Mouse (Mus musculus) mouse embryonic stem cell (cell line): ENCODE measurements around the gene Plcl1.

Experiments used
- in situ Hi-C, 2 experiments: fragments of 300-500 bp; cut with MboI; formaldehyde crosslinking; loops; 1 replicate in 1 of 2; 3 replicates in 1 of 2; pipeline ENCODE4 v1.14.3; 2019 to 2020; ENCODE audit warnings: low sequenced_read_pairs in 2 of 2, low pct_unique_long_range_greater_than_20kb in 1 of 2, mixed read lengths in 1 of 2; ENCODE audit not compliant: unreplicated experiment in 1 of 2

Plcl1 gene

GRCm38 (mm10) chr1:55575916-55576315 lies 170.2 kb downstream of the Plcl1 start:
- in situ Hi-C loops = loop anchor here in 1 of 2 experiments (25.0 kb wide), 1 partner anchor 286 kb away; no protein-coding TSS in a partner anchor

- in situ Hi-C loops = loop anchor here in 1 of 2 experiments (25.0 kb wide), 1 partner anchor 281 kb away; no protein-coding TSS in a partner anchor
Observed at GRCm38 (mm10) chr1:55581752-55582151, 176.0 kb downstream of the Plcl1 start.

- in situ Hi-C loops = loop anchor here in 1 of 2 experiments (25.0 kb wide), 1 partner anchor 277 kb away; no protein-coding TSS in a partner anchor
Observed at GRCm38 (mm10) chr1:55585441-55585840, 179.7 kb downstream of the Plcl1 start.

- in situ Hi-C loops = loop anchor here in 1 of 2 experiments (25.0 kb wide), 1 partner anchor 274 kb away; no protein-coding TSS in a partner anchor
Observed at GRCm38 (mm10) chr1:55588090-55588489, 182.4 kb downstream of the Plcl1 start.

- in situ Hi-C loops = loop anchor here in 1 of 2 experiments (25.0 kb wide), 1 partner anchor 272 kb away; no protein-coding TSS in a partner anchor
Observed at GRCm38 (mm10) chr1:55590047-55590446, 184.3 kb downstream of the Plcl1 start.

GRCm38 (mm10) chr1:55600496-55600895 lies 194.8 kb downstream of the Plcl1 start:
- in situ Hi-C loops = no loop called here

GRCm38 (mm10) chr1:55604593-55604992 lies 198.9 kb downstream of the Plcl1 start:
- in situ Hi-C loops = no loop called here

GRCm38 (mm10) chr1:55605450-55605849 lies 199.7 kb downstream of the Plcl1 start:
- in situ Hi-C loops = no loop called here

- in situ Hi-C loops = no loop called here
Observed at GRCm38 (mm10) chr1:55605956-55606355, 200.2 kb downstream of the Plcl1 start.

- in situ Hi-C loops = no loop called here
Observed at GRCm38 (mm10) chr1:55606405-55606804, 200.7 kb downstream of the Plcl1 start.

- in situ Hi-C loops = no loop called here
Observed at GRCm38 (mm10) chr1:55612759-55613328, 207.1 kb downstream of the Plcl1 start.

GRCm38 (mm10) chr1:55617857-55618256 lies 212.1 kb downstream of the Plcl1 start:
- in situ Hi-C loops = no loop called here

GRCm38 (mm10) chr1:55618617-55619286 lies 213.0 kb downstream of the Plcl1 start:
- in situ Hi-C loops = no loop called here

GRCm38 (mm10) chr1:55631496-55631895 lies 225.8 kb downstream of the Plcl1 start:
- in situ Hi-C loops = no loop called here

GRCm38 (mm10) chr1:55632024-55632423 lies 226.3 kb downstream of the Plcl1 start:
- in situ Hi-C loops = no loop called here

GRCm38 (mm10) chr1:55633326-55633725 lies 227.6 kb downstream of the Plcl1 start:
- in situ Hi-C loops = no loop called here

- in situ Hi-C loops = no loop called here
Observed at GRCm38 (mm10) chr1:55659518-55660210, 253.9 kb downstream of the Plcl1 start.

GRCm38 (mm10) chr1:55661381-55661780 lies 255.7 kb downstream of the Plcl1 start:
- in situ Hi-C loops = no loop called here

- in situ Hi-C loops = no loop called here
Observed at GRCm38 (mm10) chr1:55665137-55665827, 259.6 kb downstream of the Plcl1 start.
